Mouse (Mus musculus): ENCODE data around the gene P4ha1. TPM values are rescaled to one million over a fixed set of nuclear protein-coding genes. Genes with fewer than 3 reads are reported as not detected.

Gene P4ha1
- polyA plus RNA-seq, 1 experiment from 2014 or later = 44.6 TPM

GRCm38 (mm10) chr10:59402899-59403792, 80.0 kb downstream of the P4ha1 start, which contains the start of gene Pla2g12b:
Gene Pla2g12b, plus strand, starts transcription at chr10:59403660.
- Histone ChIP-seq H3K4me2 (replicated peaks; ENCODE audit: low read depth, low read length) (no peak within 1 kb of the TSS), H3K9ac (ENCODE audit: low read depth, low read length) (no peak within 1 kb of the TSS), H3K4me3 (ENCODE audit: low read depth, low read length) (no peak within 1 kb of the TSS), H3K9me3 (ENCODE audit: control insufficient read depth, low read length) (no peaks in the 10 kb centered on the region), H3K36me3 (ENCODE audit: control insufficient read depth, insufficient read depth, low read length) (no peaks in the 10 kb centered on the region), H3K27ac (ENCODE audit: low read depth, low read length) (no peak within 1 kb of the TSS), H3K27me3 (ENCODE audit: control insufficient read depth, insufficient read depth, low read length) (no peaks in the 10 kb centered on the region), H3K4me1 (replicated peaks; ENCODE audit: control insufficient read depth, insufficient read depth, low read length) (no peaks in the 10 kb centered on the region)
- no peak for DNase-seq (ENCODE audit: low spot score)
- ATAC-seq (ENCODE audit: low FRiP score) = no peak
- WGBS = 76% methylated on average over 21 of the region's 21 CpGs

DNA sequence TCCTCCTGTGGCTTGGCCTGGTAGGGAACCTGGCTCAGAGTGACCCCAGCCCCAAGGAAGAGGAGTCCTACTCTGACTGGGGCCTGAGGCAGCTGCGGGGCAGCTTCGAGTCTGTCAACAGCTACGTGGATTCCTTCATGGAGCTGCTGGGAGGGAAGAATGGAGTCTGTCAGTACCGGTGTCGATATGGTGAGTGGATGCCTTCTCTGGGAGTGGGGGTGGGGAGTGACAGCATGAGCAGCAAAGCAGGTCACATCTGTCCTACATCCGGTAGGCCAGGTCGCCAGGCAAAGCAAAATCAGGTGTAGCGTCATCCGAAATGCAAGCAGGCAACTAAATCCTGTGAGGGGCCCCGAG, 80.7 kb downstream of the P4ha1 start:
- no peak overlapping the region for H3K4me3 ChIP-seq (ENCODE audit: low read depth, low read length)
- no peaks in the 10 kb centered on the region for H3K27me3 ChIP-seq (ENCODE audit: control insufficient read depth, insufficient read depth, low read length)
- no peak overlapping the region for H3K4me2 ChIP-seq (replicated peaks; ENCODE audit: low read depth, low read length)
- no peaks in the 10 kb centered on the region for H3K4me1 ChIP-seq (replicated peaks; ENCODE audit: control insufficient read depth, insufficient read depth, low read length)
- H3K9me3 ChIP-seq (ENCODE audit: control insufficient read depth, low read length) = no peaks in the 10 kb centered on the region
- WGBS = 63% methylated on average over 10 of the region's 10 CpGs
- no peaks in the 10 kb centered on the region for H3K36me3 ChIP-seq (ENCODE audit: control insufficient read depth, insufficient read depth, low read length)
- ATAC-seq (ENCODE audit: low FRiP score) (no peak), DNase-seq (ENCODE audit: low spot score) (no peak)
- H3K9ac ChIP-seq (ENCODE audit: low read depth, low read length) = no peak overlapping the region
- no peak overlapping the region for H3K27ac ChIP-seq (ENCODE audit: low read depth, low read length)

- 76% methylated on average over 6 of the region's 6 CpGs for WGBS
- Histone ChIP-seq H3K9ac (ENCODE audit: low read depth, low read length) (no peak overlapping the region), H3K27ac (ENCODE audit: low read depth, low read length) (no peak overlapping the region), H3K36me3 (ENCODE audit: control insufficient read depth, insufficient read depth, low read length) (no peaks in the 10 kb centered on the region), H3K4me2 (replicated peaks; ENCODE audit: low read depth, low read length) (no peak overlapping the region), H3K4me3 (ENCODE audit: low read depth, low read length) (no peak overlapping the region), H3K9me3 (ENCODE audit: control insufficient read depth, low read length) (no peaks in the 10 kb centered on the region), H3K4me1 (replicated peaks; ENCODE audit: control insufficient read depth, insufficient read depth, low read length) (no peaks in the 10 kb centered on the region), H3K27me3 (ENCODE audit: control insufficient read depth, insufficient read depth, low read length) (no peaks in the 10 kb centered on the region)
- ATAC-seq (ENCODE audit: low FRiP score) = no peak
- no peak for DNase-seq (ENCODE audit: low spot score)
Measured at GRCm38 (mm10) chr10:59408499-59408898, 85.4 kb downstream of the P4ha1 start.

- H3K27me3 ChIP-seq (ENCODE audit: control insufficient read depth, insufficient read depth, low read length) = no peaks in the 10 kb centered on the region
- no peaks in the 10 kb centered on the region for H3K4me1 ChIP-seq (replicated peaks; ENCODE audit: control insufficient read depth, insufficient read depth, low read length)
- H3K4me2 ChIP-seq (replicated peaks; ENCODE audit: low read depth, low read length) = no peak overlapping the region
- no peaks in the 10 kb centered on the region for H3K9me3 ChIP-seq (ENCODE audit: control insufficient read depth, low read length)
- H3K9ac ChIP-seq (ENCODE audit: low read depth, low read length) = no peak overlapping the region
- H3K27ac ChIP-seq (ENCODE audit: low read depth, low read length) = no peak overlapping the region
- 74% methylated on average over 12 of the region's 12 CpGs for WGBS
- ATAC-seq (ENCODE audit: low FRiP score) (no peak), DNase-seq (ENCODE audit: low spot score) (no peak)
- H3K36me3 ChIP-seq (ENCODE audit: control insufficient read depth, insufficient read depth, low read length) = no peaks in the 10 kb centered on the region
- no peak overlapping the region for H3K4me3 ChIP-seq (ENCODE audit: low read depth, low read length)
Measured at GRCm38 (mm10) chr10:59410264-59410663, 87.2 kb downstream of the P4ha1 start.

DNA sequence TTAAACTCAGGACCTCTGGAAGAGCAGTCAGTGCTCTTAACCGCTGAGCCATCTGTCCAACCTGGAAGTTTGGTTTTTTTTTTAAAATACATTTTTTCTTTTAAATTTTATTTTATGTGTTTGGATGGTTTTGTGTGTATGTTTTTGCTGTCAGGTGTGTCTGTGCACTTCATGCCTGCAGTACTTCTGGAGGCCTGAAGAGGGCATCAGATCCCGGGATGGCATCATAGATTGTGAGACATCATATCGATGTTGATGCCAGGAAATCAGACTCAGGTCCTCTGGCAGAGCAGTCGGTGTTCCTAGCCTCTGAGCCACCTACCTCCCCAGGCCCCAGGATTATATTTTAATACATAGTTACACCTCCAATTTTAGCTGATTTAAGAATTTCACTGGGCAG, 90.6 kb downstream of the P4ha1 start:
- WGBS = 87% methylated on average over 4 of the region's 4 CpGs
- H3K27ac ChIP-seq (ENCODE audit: low read depth, low read length) = no peak overlapping the region
- H3K27me3 ChIP-seq (ENCODE audit: control insufficient read depth, insufficient read depth, low read length) = no peaks in the 10 kb centered on the region
- no peak overlapping the region for H3K4me3 ChIP-seq (ENCODE audit: low read depth, low read length)
- DNase-seq (ENCODE audit: low spot score) (no peak), ATAC-seq (ENCODE audit: low FRiP score) (no peak)
- no peaks in the 10 kb centered on the region for H3K36me3 ChIP-seq (ENCODE audit: control insufficient read depth, insufficient read depth, low read length)
- no peaks in the 10 kb centered on the region for H3K9me3 ChIP-seq (ENCODE audit: control insufficient read depth, low read length)
- H3K4me1 ChIP-seq (replicated peaks; ENCODE audit: control insufficient read depth, insufficient read depth, low read length) = no peaks in the 10 kb centered on the region
- no peak overlapping the region for H3K9ac ChIP-seq (ENCODE audit: low read depth, low read length)
- no peak overlapping the region for H3K4me2 ChIP-seq (replicated peaks; ENCODE audit: low read depth, low read length)

GRCm38 (mm10) chr10:59416623-59417022, 93.5 kb downstream of the P4ha1 start:
- Histone ChIP-seq H3K27me3 (ENCODE audit: control insufficient read depth, insufficient read depth, low read length) (no peaks in the 10 kb centered on the region), H3K9me3 (ENCODE audit: control insufficient read depth, low read length) (no peaks in the 10 kb centered on the region), H3K4me2 (replicated peaks; ENCODE audit: low read depth, low read length) (no peak overlapping the region), H3K4me3 (ENCODE audit: low read depth, low read length) (no peak overlapping the region), H3K36me3 (ENCODE audit: control insufficient read depth, insufficient read depth, low read length) (no peaks in the 10 kb centered on the region), H3K27ac (ENCODE audit: low read depth, low read length) (no peak overlapping the region), H3K9ac (ENCODE audit: low read depth, low read length) (no peak overlapping the region), H3K4me1 (replicated peaks; ENCODE audit: control insufficient read depth, insufficient read depth, low read length) (no peaks in the 10 kb centered on the region)
- DNase-seq (ENCODE audit: low spot score) = no peak
- WGBS = 81% methylated on average over 3 of the region's 3 CpGs
- no peak for ATAC-seq (ENCODE audit: low FRiP score)

GRCm38 (mm10) chr10:59419516-59419915, 96.4 kb downstream of the P4ha1 start:
- no peaks in the 10 kb centered on the region for H3K36me3 ChIP-seq (ENCODE audit: control insufficient read depth, insufficient read depth, low read length)
- no peaks in the 10 kb centered on the region for H3K9me3 ChIP-seq (ENCODE audit: control insufficient read depth, low read length)
- ATAC-seq (ENCODE audit: low FRiP score) = no peak
- no peak overlapping the region for H3K9ac ChIP-seq (ENCODE audit: low read depth, low read length)
- no peaks in the 10 kb centered on the region for H3K27me3 ChIP-seq (ENCODE audit: control insufficient read depth, insufficient read depth, low read length)
- DNase-seq (ENCODE audit: low spot score) = no peak
- no peaks in the 10 kb centered on the region for H3K4me1 ChIP-seq (replicated peaks; ENCODE audit: control insufficient read depth, insufficient read depth, low read length)
- no peak overlapping the region for H3K27ac ChIP-seq (ENCODE audit: low read depth, low read length)
- no peak overlapping the region for H3K4me3 ChIP-seq (ENCODE audit: low read depth, low read length)
- no peak overlapping the region for H3K4me2 ChIP-seq (replicated peaks; ENCODE audit: low read depth, low read length)
- WGBS = 85% methylated on average over 4 of the region's 4 CpGs

Other genes starting within 250 kb of the P4ha1 start
- gene Sept10, start 101.4 kb upstream of the P4ha1 start, polyA plus RNA-seq (2014; fragmentation: Nextera tagmentation; extraction: Ambion mirVana) = 32.0 and 32.4 TPM in 2 replicates
- 11.9 and 13.6 TPM in 2 replicates for gene Sowahc, start 101.3 kb upstream of the P4ha1 start, polyA plus RNA-seq (2014; fragmentation: Nextera tagmentation; extraction: Ambion mirVana)
- gene Gm10273, start 72.3 kb downstream of the P4ha1 start, polyA plus RNA-seq (2014; fragmentation: Nextera tagmentation; extraction: Ambion mirVana) = 3.9 and 4.6 TPM in 2 replicates
- gene Pla2g12b, start 80.4 kb downstream of the P4ha1 start, polyA plus RNA-seq (2014; fragmentation: Nextera tagmentation; extraction: Ambion mirVana) = 0.18 and 0.22 TPM in 2 replicates
- gene Oit3, start 118.5 kb downstream of the P4ha1 start, polyA plus RNA-seq (2014; fragmentation: Nextera tagmentation; extraction: Ambion mirVana) = 0.28 and 0.95 TPM in 2 replicates

Data from hindbrain, embryonic 11.5 days (tissue).